Mouse (Mus musculus) liver, embryonic 14 days (tissue): Measurements from ENCODE around the gene Psme2b. TPM values are rescaled to one million over a fixed set of nuclear protein-coding genes. Genes with fewer than 3 reads are reported as not detected.

Experiments used
- polyA plus RNA-seq: library from polyadenylated mRNA; depleted of rRNA; stranded (reverse); fragments of >200 nt; gene quantifications from 2 replicates; pipeline ENCODE4 v1.2.3, GENCODE M21; 2012; rRNA removed

Psme2b gene
- 0.66 and 1.5 TPM in 2 replicates for polyA plus RNA-seq

GRCm38 (mm10) chr11:48946090-48946489 is at the start of gene Psme2b:
TSS of gene Psme2b (minus strand) at chr11:48946190.

GRCm38 (mm10) chr11:48994018-48994417 is 48.0 kb upstream of the Psme2b start, which contains the start of gene Tgtp1:
TSS of gene Tgtp1 (minus strand) at chr11:48994172.

GRCm38 (mm10) chr11:48991740-48992520 is 45.9 kb upstream of the Psme2b start, which contains the start of gene Gm12185:
TSS of gene Gm12185 (minus strand) at chr11:48992226.

GRCm38 (mm10) chr11:48979251-48979650 is 33.3 kb upstream of the Psme2b start, which contains the start of gene 9930111J21Rik1:
TSS of gene 9930111J21Rik1 (minus strand) at chr11:48979398.

GRCm38 (mm10) chr11:48978240-48978939 is 32.4 kb upstream of the Psme2b start, which contains the start of gene Olfr56:
TSS of gene Olfr56 (plus strand) at chr11:48978889.

GRCm38 (mm10) chr11:48902021-48902420 is 44.0 kb downstream of the Psme2b start, which contains the start of gene Gm5431:
TSS of gene Gm5431 (minus strand) at chr11:48902214.

Other genes starting within 250 kb of the Psme2b start
- 1,034 and 1,157 TPM in 2 replicates for gene Rack1, start 145.9 kb downstream of the Psme2b start, polyA plus RNA-seq
- 9.3 and 10.6 TPM in 2 replicates for gene Trim41, start 128.8 kb downstream of the Psme2b start, polyA plus RNA-seq
- 0.12 and 0.15 TPM in 2 replicates for gene Trim7, start 120.0 kb downstream of the Psme2b start, polyA plus RNA-seq
- 11.3 and 14.5 TPM in 2 replicates for gene Gm12184, start 119.5 kb downstream of the Psme2b start, polyA plus RNA-seq
- 13.2 and 17.2 TPM in 2 replicates for gene Irgm1, start 74.5 kb downstream of the Psme2b start, polyA plus RNA-seq
- 0.19 and 0.29 TPM in 2 replicates for gene Gm5431, start 44.0 kb downstream of the Psme2b start, polyA plus RNA-seq
- 0.15 and 0.20 TPM in 2 replicates for gene Olfr56, start 32.7 kb upstream of the Psme2b start, polyA plus RNA-seq
- gene 9930111J21Rik1, start 33.2 kb upstream of the Psme2b start, polyA plus RNA-seq, result 0.29 and 0.32 TPM in 2 replicates
- gene Gm12185, start 46.0 kb upstream of the Psme2b start, polyA plus RNA-seq, result 0.01 TPM in 2 replicates
- 0.50 and 0.55 TPM in 2 replicates for gene Tgtp1, start 48.0 kb upstream of the Psme2b start, polyA plus RNA-seq
- 0.64 and 0.95 TPM in 2 replicates for gene 9930111J21Rik2, start 105.1 kb upstream of the Psme2b start, polyA plus RNA-seq
- 0.33 and 0.53 TPM in 2 replicates for gene Tgtp2, start 118.0 kb upstream of the Psme2b start, polyA plus RNA-seq
- gene Ifi47, start 130.4 kb upstream of the Psme2b start, polyA plus RNA-seq, result 3.7 and 4.6 TPM in 2 replicates
- gene Olfr1396, start 168.7 kb upstream of the Psme2b start, polyA plus RNA-seq, result 0.02 TPM in 1 of 2 replicates, not detected in the other
- not detected in 2 replicates for gene Olfr1395, start 196.1 kb upstream of the Psme2b start, polyA plus RNA-seq
- gene Olfr1394, start 208.2 kb upstream of the Psme2b start, polyA plus RNA-seq, result not detected in 2 replicates
- 0.63 and 0.68 TPM in 2 replicates for gene Btnl9, start 241.0 kb upstream of the Psme2b start, polyA plus RNA-seq